Mouse (Mus musculus) gastrocnemius, postnatal 4 days (tissue): Measurements from ENCODE around the gene Srsf4. TPM values are rescaled to one million over a fixed set of nuclear protein-coding genes. Genes with fewer than 3 reads are reported as not detected.
A peak's percentile ranks its signal among the peaks of the same experiment; 100 is the strongest.

ENCODE experiments used
- DNase-seq, 2 experiments: peaks; one replicate each; pipeline ENCODE4 v3.0.0; 2021 to 2022; ENCODE audit warnings: low spot score in 2 of 2, mixed read lengths in 2 of 2
- total RNA-seq, 2 experiments: library from RNA; stranded (reverse); gene quantifications; 2 replicates each; pipeline ENCODE4 v1.2.3; 2021

Srsf4 gene
- total RNA-seq, 2 experiments from 2014 or later = 64.3 to 69.4 TPM

DNA sequence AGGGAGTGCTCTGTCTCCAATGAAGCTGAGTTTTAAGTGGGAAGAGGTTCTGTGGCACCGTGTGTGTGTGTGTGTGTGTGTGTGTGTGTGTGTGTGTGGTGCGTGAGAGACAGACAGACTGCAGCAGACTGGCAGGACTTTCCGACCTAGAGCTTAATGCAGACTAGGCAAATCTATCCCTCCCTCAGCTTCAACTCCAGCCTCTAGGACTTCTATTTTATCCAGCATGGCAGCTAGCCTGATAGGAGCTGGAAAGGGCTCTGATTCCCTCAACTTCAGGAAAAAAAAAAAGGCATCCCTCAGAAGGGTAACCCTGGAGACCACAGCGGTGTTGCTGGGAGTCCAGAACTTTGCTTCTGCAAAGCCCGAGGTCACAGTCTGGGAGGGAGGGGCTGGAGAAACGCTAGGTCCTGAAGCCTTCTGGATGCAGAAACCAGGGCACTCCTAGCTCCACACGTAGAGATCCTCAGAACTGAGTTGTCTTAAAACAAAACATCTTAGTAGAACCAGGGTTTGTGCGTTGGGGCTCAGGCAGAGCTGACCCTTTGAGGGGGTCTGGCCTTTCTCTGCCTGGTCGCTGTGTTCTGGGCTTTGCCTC, 40.7 kb downstream of the Srsf4 start:
- no peak for DNase-seq

DNA sequence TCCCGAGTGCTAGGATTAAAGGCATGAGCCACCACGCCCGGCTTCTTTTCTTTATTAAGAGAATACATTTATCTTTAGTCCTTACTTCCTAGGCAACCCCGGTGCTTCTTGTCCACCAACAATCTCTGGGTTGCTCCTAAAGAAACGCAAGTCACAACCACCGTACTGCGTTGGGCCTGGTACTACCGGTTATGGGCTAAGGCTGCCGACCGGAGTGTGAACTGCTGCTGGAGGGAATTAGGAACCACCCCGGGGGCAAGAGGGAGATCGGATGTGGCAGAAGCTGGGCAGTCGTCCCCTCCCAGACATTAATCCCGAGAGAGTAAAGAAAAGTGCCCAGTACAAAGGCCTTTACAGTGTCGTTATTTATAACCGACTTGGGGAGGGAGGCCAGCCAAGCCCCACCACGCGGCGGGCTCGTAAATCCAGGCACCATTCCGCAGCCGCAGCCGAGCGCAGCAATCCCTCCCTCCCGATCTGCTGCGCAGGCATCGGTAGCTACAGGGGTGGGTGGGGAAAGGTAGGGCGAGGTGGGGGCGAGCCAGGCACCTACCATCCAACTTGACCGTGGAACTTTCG, 41.6 kb downstream of the Srsf4 start:
- no peak for DNase-seq

DNA sequence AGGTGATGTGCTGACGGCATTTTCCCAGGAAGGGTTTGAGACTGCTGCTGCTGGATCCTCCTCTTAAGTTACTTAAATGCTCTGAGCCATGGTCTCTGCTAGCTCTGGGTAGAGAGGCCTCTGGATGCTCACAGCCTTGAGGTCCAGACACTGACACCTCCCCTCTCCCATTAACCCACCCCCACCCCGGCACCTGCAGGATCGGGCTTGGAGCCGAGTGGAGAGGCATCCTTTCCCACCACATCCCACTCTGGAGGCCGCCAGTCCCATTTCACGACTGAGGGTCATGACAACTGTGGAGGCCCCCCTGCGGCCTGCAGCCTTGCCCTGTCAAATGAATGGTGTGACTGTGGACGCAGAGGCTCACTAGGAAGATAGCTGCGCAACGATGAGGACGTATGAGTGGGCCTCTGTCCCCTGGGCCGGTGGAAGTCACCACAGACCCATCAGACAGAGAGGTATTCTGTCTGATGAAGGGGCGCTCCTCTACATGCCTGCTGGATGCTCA, 42.5 kb downstream of the Srsf4 start:
- DNase-seq = no peak

DNA sequence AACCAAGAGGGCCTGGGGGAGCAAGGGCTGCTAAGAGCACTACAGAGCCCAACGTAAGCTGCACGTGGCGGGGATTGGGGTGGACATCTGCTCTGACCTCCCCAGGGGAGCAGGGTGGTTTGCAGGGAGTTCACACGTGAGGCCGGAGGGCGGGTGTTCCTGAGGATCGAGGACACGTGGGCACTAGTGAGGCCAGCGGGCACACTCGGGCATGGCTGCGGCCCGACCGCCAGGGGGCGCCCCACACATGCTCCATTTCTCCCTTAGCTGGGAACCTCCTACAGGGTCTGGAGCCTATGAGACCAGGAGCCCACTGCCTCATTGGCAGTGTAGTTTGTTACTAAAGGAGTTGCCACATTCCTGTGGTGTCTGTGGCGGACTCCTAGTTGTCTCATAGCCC, 43.0 kb downstream of the Srsf4 start:
- DNase-seq = peak; percentile 64 to 74

DNA sequence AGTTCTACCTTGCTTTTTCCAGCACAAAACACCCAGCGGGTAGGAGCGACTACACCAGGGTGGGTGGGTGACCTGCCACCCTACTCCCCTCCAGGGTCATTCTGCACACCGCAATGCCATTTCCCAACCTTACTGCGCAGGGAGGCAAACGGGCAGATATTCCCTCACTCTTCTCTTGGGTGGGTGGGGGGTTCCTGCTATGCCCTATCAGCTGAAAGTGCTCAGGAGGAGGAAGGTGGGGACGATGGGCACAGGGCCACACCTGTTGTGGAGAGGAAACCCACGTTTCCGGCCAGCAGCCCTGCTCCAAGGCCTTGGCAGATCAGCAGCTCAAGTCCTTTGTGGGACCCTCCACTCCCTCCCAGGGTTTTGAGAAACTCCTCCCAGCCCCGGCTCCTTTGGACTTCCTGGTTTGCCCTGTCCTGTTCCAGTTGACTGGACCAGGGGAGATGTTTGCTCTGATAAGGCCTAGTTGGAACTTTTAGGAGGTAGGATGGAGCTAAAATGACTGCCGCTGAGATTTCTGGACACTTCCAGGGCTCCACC, 43.7 kb downstream of the Srsf4 start:
- no peak for DNase-seq

DNA sequence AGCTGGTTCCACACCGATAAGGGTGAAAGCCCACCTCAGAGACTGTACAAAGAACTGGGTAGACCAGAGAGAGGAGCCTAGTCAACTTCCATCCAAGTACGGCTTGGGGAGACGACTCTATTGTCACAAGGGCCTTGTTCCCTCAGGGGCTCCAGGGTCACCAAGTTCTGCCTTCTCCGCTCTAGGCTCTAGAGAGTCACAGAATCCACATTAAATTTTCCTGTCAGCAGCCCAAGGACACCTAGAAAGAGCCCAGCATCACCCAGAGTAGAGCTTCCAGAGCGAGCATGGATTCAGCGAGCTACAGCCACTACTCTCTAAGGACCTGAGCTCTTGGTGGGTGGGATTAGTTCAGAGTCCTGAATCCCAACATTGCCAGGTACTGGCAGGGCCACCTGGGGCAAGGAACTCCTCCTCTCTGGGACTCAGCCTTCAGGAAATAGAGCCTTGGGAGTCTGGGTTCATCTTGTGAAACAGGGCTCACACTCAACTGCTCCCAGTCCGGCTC, 44.7 kb downstream of the Srsf4 start:
- no peak for DNase-seq

DNA sequence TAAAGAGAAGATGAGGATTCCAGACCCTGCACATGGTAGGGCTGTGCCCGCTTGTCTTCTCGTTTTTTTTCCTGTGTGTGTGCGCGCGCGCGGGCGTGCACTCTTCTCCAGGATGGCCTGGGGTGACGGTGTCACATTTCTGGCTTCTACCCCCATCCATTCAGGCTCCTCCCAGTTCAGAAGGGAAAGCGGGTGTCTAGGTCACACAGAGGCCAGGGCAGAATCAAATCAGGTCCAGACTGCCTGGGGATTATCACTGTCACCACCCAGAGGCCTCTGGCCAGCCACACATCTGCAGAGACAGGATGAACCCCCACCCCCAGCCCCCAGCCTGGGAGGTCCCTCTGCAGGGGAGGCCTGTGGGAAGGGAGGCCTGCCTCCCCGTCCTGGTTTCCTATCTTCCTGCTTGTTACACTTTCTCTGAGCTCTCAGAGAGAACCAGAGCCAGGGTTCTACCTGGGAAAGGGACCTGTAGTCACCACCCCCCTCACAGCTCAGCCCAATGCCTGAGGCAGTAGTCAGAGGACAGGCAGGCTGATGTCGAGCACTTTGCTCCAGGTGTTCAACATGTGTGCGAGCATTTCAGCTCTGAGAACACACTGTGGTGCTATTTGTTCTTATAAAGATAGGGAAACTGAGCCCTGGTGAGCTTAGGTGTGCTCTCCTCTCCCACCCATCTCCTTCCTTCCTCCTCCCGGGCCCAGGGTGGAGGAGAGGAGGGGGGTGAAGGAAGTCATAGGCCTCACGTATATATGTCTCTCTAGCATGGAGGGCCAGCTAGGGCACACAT, 45.5 kb downstream of the Srsf4 start:
- DNase-seq = no peak

DNA sequence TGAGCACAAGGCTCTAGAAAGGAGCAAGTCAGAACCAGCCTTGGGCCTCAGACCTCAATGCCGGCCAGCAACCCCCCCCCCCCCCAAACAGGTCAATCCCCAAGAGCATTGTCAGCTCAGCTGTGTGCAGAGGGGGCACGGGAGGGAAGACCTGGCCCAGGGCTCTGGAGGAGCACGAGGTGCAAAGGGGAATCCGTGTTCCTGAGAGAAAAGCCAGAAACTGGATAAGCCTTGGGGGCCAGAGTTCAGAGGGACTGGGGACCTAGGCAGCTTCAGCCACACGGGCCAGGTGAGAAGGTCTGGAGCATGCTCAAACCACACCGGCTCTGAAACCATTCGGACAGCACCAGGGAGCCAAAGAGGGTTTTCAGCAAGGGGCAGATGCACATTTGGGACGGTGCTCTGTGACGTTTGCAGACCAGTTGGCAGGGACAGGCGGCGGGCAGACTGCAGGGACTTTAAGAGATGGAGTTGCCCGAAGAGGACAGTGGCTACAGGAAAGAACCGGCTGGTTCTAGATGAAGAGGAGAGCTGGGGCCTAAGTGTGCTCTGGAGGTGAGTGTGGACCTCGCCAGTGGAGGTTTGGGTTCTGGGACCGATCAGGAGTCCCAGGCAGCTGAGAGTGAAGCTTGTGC, 46.2 kb downstream of the Srsf4 start:
- DNase-seq = no peak

DNA sequence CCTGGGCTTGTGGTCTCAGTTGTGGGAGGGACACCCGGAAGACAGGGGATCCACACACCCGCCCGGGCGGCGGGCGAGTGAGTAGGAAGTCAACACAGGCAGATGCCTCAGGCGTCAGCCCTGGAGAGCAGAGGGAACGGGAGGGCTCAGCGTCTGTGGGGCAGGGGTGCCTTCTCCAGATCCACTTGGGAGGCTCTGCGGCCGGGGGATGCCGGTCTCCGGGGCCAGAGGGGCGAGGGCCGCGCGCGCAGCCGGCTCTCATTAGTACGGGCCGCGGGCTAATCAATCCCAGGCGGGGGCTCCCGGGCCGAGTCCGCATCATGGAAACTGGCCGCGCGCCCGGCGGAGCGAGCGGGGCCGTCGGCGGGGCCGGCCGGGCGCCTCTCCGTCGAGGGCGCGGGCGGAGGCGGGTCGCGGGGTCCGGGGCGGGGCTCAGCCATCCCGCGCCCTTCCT, 46.8 kb downstream of the Srsf4 start:
- peak in 1 of 2 experiments; percentile 64 for DNase-seq

DNA sequence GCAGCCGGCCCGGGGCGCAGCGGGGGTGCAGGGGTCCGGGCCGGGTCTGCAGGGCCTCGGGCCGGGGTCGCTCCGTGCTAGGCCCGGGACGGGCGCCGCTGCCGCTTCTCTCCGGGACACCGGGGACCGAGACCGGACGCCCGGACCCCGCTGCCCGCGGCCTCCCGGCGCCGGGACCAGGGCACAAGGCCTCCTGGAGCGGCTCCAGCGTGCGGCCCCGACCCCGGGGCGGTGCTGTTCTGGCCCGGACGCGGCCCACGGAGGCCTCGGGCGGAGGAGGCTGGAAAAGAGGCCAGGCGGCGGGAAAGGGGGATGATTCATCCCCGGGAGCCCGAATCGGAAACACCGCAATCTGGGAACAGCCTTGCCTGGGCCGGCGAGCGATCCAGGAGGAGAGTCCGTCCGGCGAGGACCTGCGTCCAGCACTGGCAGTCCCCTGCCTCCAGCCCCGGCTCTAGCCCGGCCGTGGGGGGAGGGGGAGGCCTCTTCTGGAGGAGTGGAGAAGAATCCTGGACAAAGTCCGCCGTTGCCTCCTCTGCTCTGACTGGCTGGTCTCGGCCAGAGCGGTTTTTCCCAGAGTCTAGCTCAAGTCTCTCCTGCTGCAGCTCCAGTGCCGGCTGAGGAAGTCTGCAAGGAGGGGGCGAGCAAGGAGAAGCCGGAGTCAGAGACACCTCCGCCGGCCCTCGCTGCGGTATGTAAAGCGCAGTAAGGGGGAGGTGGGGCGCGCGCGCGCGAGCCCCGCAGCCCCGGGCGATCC, 47.4 kb downstream of the Srsf4 start:
- peak; percentile 62 to 78 for DNase-seq

DNA sequence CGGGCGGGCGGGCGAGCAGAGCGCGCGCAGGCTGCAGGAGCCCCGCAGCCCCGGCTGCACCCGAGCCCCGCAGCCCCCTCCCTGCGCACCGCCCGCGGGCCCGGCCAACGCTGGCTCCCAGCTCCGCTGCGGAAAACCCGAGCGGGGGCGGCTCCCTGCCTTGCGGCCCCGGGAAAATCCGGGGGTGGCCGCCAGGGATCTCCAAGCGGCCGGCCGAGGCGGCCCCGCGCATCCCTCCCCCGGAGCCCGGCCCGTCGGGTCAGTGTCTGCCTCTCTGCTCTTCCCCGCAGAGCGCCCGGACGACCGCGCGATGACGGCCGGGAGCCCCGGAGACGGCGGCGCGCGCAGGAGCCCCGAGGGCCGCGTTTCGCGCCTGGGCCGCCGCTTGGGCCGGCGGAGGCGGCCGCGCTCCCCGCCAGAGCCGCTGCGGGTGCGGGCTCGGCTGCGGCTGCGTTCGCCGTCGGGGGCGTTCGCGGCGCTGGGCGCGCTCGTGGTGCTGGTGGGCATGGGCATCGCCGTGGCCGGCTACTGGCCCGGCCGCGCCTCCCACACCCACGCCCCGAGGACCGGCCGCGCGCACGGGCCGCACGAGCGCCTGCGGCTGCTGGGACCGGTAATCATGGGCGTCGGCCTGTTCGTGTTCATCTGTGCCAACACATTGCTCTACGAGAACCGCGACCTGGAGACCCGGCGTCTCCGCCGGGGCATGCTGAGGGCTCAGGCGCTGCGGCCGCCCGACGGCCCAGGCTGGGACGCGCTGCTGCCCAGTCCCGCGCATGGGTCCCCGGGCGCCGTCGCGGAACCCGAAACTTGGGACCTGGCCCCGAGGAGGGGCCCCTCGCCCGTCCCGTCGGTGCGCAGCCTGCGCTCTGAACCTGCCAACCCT, 48.3 kb downstream of the Srsf4 start, which contains the start of gene Tmem200b:
TSS of gene Tmem200b (plus strand) at position 311 of the 886 bp plus-strand sequence.
- no peak for DNase-seq

DNA sequence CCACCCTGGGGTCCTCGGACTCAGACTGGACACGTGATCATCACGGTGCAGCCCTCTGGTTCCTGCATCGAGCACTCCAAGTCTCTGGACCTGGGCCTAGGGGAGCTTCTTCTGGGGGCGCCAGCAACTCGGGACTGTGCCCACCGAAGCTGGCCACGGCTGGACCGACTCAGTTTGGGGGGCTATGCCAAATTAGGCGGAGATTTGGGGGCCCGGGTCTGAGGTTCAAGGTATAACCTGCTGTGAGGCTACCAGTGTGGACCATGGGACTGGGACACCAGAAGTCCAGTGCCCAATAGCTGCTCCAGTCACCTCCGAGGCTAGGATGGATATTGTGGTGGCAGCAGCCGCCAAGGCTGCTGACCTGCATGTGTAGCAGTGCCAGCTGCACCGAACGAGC, 49.0 kb downstream of the Srsf4 start:
- no peak for DNase-seq

DNA sequence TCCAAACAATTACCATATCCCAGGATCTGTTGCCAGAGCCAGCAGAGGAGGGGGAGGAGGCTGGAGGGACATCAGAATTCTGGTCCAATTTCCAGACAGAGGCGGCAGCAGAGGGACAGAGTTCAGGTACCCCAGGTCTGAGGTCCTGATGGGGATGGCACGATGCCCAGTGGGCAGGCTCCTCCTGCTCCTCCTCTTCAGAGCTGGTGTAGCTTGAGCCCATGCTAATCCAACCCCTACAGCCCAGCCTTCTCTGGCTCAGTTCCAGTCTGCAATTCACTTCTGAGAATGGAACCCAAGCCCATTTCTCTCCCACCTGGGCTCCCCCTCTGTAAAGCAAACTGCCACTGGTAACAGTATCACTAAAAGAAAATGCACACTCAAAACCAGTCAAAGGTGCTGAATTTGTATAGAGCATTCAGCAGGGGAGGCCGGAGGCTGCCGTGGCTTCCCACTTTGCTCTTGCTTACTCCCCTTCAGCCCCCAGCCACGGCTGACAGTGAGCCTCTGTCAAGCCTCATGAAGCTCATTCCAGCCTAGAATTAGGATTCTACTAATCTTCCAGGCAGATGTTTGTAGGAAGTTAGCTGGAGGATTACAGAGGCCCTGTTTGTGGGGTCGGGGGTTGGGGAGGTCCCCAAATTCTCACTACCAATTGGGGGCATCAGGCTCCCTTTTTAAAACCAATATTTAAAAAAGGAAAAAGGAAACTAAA, 50.8 kb downstream of the Srsf4 start:
- no peak for DNase-seq

DNA sequence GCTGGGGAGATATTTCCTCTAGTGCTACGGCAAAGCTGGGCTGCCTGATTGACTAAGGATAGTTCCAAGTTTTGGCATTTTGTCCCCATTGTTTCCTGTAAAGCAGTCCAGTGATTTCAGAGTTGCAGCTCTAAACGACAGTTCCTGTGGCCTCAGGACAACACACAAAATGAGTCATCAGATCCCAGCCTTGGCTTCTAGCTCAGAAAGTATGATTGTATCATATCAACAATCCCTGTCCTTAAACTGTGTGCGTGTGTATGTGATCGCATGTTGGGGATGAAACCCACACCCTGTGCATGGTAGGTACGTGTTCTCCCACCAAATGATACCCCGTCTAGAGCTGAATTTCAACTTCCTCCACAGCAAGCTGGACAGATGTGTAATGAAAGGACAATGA, 55.7 kb downstream of the Srsf4 start:
- no peak for DNase-seq

DNA sequence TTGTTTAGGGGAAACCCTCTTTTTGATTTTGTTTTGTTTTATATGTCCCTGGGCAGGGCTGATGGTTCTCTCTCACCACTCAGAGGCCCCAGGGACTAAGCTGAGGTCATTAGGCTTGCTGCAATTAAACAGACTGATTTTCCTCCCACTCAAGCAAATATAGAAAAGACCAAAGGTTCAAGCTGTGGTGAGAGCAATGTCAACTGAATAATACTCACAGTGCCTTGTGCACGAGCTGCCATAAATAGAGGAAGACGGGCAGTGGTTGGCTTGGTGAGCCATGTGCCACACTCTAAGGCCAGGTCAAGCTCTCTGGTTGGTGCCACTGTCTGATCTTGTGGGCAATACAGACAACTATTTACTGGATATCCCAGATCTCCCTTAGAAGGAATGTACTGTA, 66.0 kb downstream of the Srsf4 start:
- DNase-seq = no peak

DNA sequence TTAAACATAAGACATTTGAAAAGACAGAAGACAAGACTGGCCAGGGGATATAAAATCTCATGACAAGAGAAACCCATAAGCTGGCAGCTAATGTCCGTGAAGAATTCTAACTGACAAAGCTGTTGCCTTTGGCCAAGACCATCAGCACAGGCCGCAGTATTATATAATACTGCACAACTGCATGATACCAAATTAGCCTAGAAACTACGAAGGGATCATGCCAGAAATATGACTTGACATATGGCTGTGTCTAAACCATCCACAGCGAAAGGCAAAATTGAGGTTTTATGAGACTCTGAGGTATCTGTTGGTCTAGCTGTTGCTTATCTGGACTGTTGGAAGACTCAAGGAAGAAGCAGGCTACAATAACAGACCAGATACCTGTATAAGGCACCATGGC, 67.4 kb downstream of the Srsf4 start:
- no peak for DNase-seq

DNA sequence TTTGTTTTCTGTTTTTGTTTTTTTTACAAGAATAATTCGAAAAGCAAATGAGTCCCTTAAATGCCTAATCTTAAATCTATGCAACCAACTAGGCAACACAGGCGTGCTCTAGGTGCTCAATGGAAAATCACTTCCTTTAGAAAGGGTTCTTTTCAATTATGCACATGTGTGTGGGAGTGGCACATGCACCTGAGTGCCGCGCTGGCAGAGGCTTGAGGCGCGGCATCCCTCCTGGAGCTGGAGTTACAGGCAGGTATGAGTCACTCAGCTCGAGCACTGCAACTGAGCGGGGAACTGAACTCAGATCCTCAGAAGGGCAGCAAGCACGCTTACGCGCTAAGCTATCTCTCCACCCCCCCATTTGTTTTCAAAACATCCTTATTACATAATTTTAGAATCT, 74.4 kb downstream of the Srsf4 start:
- no peak for DNase-seq

DNA sequence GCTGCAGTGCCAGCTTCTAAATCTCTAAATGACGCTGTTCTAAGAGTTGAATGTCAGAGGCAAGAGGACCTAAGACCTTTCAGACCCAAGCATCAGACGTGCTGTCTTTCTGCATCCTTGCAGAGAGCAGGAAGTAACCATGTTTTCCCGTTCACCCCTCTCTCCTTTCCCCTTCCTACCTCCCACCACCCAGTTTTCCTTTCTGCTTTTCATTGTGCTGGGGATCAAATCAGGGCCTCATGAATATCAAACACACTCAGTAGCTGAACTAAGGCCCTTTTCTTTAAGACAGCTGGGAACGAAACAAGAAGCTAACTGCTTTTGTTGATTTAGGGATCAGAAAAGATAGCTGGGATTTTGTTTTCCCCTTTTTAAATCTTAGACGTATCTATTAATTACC, 76.5 kb downstream of the Srsf4 start:
- DNase-seq = no peak

DNA sequence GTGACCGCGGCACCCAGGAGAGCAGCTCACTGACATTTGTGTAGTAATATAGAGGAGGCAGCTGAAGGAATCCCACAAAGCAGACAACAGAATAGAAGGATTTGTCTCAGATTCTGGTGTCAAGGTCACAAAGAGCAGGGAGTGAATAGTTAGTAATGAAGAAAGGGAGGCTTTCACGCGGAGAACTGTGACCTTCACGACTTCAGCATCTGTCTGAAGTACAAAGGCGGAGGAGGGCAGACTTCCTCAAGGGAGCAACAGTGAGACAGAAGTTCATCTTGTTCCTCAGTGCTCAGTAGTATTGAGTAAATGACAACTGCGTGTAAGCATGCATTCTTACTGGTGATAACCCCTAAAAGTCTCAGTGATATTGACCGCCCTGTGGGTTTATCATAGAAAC, 77.2 kb downstream of the Srsf4 start:
- DNase-seq = no peak
